Mouse (Mus musculus): ENCODE results near the gene Slc25a45. TPM values are rescaled to one million over a fixed set of nuclear protein-coding genes. Genes with fewer than 3 reads are reported as not detected.
A peak's percentile ranks its signal among the peaks of the same experiment; 100 is the strongest.

Gene Slc25a45
- total RNA-seq, 2 experiments from 2014 or later = 3.5 to 3.6 TPM

DNA sequence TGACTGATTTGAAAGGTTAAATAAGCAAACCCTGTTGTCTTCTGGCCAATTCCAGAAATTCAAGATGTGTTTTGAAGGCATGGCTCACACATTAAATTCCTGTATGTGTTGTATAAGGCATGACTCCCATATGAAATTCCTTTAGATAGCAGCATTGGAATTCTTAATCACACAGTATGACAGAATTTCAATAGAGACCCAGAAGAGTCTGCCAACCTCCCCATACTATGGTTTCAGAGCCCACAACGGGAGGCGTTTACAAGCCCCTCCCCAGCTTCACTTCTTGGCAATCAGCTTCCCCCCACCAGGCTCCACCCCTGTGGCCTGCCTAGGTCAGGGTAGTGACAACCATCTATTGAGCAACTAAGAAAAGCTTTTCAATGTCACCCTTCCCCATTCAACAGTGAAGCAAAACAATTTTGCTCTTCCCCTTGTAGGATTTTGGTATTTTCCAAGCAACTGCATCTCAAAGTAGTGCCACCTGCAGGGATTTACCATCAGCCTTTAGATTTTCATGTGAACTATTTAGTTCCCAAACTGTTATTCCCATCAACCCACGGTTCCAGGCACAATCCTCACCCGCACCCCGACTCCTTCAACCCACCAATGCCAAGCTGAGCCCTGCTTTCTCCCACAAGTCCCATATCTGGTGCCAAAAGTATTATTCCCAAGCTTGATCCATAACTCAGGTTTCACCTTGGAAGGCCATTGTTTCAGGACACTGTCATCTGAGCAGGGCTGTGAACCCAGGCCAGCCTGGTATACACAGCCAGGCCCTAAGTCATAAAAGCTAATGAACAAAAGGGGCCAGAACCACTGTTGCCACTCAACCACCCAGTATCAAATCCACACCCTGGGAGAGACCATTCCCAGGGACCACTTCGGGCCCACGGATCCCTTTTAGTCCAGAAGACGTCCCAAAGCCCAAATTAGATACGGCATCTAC, 34.5 kb upstream of the Slc25a45 start:
- 0 out of 2 replicates have a peak, but pooled peaks have one; percentile 11 for TF ChIP-seq CTCF (conservative IDR thresholded peaks at IDR 0.05)
- peak overlapping the region; percentile 51 for H3K4me3 ChIP-seq
- H3K27ac ChIP-seq = peak overlapping the region; percentile 100
- no peak for DNase-seq (ENCODE audit: low spot score in 2 of 2)

DNA sequence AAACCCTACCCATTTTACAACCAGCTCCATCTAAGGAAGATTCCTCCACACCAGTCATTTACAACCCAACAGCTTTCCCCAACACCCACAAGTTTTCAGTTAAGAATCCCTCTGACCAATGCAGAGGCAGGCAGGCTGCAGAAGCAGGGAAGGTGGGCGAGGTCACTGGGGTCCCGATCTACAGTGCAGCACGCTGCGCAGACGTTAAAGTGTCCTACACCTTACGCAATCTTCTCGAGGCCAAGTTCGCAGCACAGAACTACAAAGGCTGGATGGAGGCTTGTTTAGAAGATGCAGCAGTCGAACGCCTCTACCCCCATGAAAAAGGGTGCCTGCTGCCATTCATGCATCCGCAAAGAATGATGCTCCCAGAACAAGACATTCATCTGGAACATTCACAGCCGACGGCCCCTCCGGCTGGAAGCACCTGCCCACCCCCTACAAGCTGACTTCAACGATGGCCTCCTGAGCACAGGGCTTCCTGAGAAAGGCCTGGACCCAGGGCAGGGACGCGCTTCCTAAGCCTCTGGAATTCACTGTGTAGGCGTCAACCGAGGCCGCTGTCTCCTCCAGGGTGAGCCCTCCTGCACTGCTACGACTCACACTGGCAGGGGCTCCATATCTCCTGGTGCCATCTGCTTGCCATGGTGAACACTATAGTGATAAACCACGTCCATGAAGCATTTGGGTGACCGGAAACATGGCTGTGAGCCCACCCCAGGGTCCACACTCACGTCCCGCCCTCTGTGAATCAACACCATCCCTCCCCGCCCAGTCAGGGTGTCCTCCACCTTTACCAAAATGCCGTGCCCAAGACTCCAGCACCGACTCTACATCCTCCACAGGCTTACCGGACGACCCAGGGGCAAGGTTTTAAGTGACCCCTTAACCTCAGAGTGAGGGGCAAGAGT, 33.6 kb upstream of the Slc25a45 start:
- TF ChIP-seq CTCF (conservative IDR thresholded peaks at IDR 0.05) = no peak
- H3K4me3 ChIP-seq = peak overlapping the region; percentile 51
- peak overlapping the region; percentile 100 for H3K27ac ChIP-seq
- no peak for DNase-seq (ENCODE audit: low spot score in 2 of 2)

DNA sequence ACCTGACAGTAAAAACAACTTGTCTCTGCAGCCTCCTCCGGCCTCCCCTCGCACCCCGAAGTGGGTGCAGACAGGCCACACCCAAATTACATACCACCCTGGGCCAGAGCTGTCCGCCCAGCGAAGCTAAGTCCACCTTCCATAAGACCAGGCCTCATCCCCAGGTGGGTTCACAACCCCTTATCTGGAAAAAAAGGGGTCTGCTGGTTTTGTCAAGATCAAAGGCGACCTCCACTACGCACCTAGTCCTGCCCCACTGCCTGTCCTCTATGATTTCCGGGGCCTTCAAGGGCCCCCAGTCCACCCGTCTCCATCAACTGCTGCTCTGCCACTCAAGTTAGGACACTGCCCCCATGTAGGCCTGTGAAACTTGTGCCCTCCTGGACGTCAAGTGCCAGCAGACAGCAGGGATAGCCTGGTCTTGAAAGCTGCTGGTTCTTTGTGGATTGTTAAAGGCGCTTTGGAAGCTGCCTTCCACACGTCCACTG, 32.7 kb upstream of the Slc25a45 start:
- peak overlapping the region; percentile 51 for H3K4me3 ChIP-seq
- peak overlapping the region; percentile 100 for H3K27ac ChIP-seq
- DNase-seq (ENCODE audit: low spot score in 2 of 2) = no peak
- no peak for TF ChIP-seq CTCF (conservative IDR thresholded peaks at IDR 0.05)

DNA sequence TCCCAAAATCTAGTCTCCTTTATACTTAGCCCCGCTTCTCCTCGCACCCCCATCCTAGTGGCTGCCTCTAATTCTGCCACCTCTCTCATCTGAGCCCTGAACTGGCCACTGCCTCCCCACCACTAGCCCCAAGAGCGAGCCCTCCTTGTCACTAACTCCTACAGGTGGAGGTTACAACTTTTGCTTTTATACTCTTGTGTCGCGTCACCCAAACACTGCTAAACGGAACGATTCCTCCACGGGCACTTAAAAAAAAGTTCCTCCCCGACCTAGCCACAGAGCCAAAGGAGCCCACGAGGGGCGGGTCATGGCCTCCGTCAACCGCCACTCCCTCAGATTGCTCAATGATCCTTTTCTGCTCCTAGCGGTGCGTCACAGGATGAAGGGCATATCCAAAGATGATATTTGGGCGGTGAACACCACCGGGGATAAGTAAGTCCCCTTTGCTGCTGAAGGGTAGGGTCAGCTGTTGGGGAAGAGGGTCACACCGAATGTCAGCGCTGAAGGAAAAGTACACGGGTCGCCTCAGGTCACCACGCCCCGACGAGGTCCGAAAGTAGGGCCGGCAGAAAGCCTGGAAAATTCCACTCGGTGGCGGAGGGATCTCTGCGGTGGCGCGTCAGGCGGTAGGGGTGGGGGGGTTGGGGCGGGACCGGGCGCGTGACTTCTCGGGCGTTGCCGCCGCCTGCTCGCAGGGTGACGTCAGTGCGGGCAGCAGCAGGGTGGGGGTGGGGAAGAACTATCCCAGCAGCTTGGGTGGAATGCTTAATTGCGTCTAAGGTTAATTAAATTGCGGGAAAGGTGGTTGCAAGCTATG, 32.1 kb upstream of the Slc25a45 start:
- peak; percentile 85 to 92 for DNase-seq (ENCODE audit: low spot score in 2 of 2)
- peak; percentile 57 for TF ChIP-seq CTCF (conservative IDR thresholded peaks at IDR 0.05)
- Histone ChIP-seq H3K27ac (peak overlapping the region; percentile 100), H3K4me3 (peak overlapping the region; percentile 51)

DNA sequence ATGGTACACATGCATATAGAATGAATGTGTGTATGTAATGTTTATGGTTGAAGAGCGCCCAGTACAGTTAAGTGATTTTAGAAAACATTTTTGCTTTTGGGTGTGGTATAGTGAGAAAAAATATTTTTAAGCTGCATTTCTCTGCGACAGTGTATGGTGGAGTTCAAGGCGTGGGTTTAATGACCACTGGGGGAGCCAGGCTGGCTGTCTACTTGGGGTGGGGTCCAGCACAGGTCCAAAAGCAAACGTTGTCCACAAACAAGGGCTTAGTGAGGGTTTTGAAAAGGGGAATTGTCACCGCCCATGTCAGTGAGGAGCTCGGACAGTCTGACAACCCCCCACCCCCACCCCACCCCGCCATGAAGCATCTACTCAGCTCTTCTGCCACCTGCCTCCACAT, 31.5 kb upstream of the Slc25a45 start:
- peak; percentile 37 for TF ChIP-seq CTCF (conservative IDR thresholded peaks at IDR 0.05)
- no peak for DNase-seq (ENCODE audit: low spot score in 2 of 2)
- H3K4me3 ChIP-seq = peak overlapping the region; percentile 51
- peak overlapping the region; percentile 100 for H3K27ac ChIP-seq

DNA sequence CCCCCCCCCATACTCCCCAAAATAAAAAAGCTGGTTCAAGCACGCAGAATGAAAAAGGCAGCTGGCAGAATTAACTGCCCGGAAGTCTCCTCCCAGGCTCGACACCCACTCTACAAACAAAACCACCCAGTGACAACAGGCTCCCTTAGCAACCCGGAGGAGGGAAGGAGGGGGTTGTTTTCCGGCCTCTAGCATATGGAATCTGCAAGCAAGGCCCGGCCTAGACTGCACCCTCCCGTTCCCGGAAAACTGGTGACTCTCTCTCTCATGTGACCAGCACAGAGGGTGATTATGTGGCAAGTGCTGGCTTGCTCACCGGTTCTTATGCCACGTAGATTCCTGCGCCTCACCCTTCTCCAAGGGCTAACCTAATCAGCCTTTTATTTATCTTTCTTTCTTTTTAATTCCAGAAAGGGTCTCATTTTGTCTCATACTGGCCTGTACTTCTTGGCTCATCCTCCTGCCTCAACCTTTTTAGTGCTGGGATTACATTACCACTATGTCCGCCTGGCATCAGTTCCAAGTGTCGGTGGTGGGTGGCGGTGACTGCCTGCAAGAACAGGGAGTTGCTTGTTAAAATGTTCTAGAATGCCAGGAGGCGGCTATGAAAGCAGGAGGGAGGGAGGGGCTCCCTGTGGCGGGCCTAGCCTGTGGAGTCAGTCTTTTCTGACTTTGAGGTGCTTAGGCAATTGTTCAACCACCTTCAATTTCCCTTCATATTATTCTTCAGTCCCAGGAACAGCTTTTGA, 30.9 kb upstream of the Slc25a45 start:
- DNase-seq (ENCODE audit: low spot score in 2 of 2) = peak; percentile 87 to 97
- Histone ChIP-seq H3K4me3 (peak overlapping the region; percentile 51), H3K27ac (peak overlapping the region; percentile 100)
- peak; percentile 15; the same call in 1 of the 2 replicates for TF ChIP-seq CTCF (conservative IDR thresholded peaks at IDR 0.05)

DNA sequence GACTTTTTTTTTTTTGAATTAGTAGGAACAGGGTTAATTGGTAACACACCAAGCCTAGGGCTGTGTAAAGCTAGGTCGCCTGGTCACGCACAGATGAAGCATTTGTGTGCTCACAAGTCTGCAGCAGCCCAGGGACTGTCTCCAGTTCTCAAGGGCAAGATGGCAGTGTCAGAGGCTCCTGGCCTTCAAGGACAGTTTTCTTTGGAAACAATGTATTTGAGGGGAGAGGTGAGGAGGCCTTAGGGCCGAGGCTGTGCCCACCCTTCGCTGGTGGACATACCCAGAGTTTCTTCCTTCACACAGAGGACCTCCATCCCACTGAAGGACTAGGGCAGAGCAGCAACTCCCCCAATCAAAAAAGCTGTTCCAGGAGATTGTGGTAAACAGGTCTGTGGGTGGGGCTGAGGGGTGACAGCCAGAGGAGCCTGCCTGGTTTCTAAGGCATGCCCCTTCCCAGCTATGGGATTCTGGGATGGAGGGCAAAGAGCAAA, 30.3 kb upstream of the Slc25a45 start:
- peak overlapping the region; percentile 51 for H3K4me3 ChIP-seq
- peak overlapping the region; percentile 100 for H3K27ac ChIP-seq
- TF ChIP-seq CTCF (conservative IDR thresholded peaks at IDR 0.05) = no peak
- DNase-seq (ENCODE audit: low spot score in 2 of 2) = no peak

DNA sequence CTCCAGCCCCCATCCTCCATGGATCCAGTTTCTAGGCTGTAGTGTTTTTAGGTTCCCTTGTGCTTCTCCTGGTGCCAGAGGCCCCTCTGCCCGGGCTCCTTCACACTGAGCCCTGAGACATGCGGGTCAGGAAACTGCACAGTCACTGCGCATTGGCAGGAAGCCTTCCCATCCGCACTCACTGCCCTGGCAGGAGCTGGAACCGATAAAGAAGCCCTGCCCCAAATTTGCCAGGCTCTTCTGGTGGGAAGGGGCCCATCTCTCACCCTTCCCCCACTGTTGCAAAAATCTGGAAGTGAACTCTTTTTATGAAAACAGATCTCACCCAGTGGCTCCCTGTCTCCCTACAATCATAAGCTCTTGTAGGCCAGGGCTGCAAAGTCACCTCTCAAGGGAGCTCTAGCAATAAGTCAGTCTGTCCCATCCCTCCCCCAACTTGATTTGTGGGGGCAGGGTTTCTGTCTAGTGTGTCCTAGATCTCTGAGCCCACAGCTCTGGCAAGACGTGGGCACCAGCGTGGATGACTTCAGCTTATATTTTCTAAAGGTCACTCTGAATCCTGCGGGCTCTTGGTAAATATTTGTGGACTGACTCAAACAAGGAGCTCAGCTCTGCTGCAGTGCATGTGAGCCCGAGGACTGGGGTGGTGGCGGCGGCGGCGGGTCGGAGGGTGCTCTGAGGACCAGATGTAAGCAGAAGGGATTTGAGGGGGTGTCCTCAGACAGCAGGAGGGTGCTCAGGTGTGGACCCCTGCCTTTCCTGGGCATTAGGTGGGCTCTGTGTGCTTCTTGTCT, 29.4 kb upstream of the Slc25a45 start:
- peak in 1 of 2 experiments; percentile 44 for DNase-seq (ENCODE audit: low spot score in 2 of 2)
- no peak for TF ChIP-seq CTCF (conservative IDR thresholded peaks at IDR 0.05)
- H3K4me3 ChIP-seq = peak overlapping the region; percentile 51
- H3K27ac ChIP-seq = peak overlapping the region; percentile 100

DNA sequence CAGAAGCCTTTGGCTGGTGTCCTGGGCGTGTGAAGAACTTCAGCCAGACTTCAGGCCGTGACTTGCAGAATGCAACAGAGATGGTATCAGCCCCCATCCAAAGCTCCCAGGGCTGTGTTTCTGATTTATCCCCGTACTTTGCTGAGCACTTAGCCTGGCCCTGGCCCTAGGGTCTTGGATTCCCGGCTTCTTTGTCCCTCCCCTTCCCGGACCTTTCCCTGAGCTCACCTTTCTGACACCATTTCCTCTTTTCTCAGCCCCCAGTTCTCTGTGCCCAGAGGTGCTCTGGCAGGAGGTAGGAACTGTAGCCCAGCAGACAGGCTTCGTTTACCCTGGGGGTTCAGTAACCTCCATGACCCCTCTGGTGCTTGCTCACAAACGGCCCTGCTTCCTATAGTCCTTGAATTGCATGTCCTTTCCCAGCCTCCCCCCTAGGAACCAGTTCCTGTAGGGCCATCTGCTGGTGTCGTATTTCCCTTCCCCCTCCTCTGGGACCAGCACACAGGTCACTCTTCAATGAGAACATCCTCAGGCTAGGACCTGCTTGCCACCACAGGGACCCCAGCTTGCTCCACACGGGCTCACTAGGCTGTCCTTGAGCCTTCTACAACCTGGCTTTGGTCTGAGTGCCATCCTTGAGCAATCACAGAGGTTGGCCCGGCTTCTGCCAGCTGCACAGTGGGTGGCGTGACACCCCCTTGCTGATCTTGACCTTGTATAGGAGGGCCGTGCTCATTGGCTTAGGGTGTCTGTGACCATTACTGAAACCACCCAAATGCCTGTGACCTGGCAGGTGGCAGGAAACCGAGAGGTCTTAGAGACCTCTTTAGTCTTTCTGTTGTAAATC, 28.6 kb upstream of the Slc25a45 start:
- no peak for TF ChIP-seq CTCF (conservative IDR thresholded peaks at IDR 0.05)

More for the DNA sequence above, 28.6 kb upstream of the Slc25a45 start:
- DNase-seq (ENCODE audit: low spot score in 2 of 2) = no peak
- Histone ChIP-seq H3K27ac (peak overlapping the region; percentile 100), H3K4me3 (peak overlapping the region; percentile 51)
